Mouse (Mus musculus) neural tube, embryonic 11.5 days (tissue): ENCODE data around the gene Slitrk3. TPM values are rescaled to one million over a fixed set of nuclear protein-coding genes. Genes with fewer than 3 reads are reported as not detected.
A peak's percentile ranks its signal among the peaks of the same experiment; 100 is the strongest.

Experiments
- ATAC-seq: fragments of 200-750 bp; cut with Nextera tagmentation; 2 replicates; pipeline ENCODE4 v1.8.0; 2017; ENCODE audit warnings: moderate number of reproducible peaks, mild to moderate bottlenecking, moderate TSS enrichment, moderate library complexity; ENCODE audit not compliant: insufficient read depth, low FRiP score, low TSS enrichment
- DNase-seq: peaks from one replicate; pipeline ENCODE4 v3.0.0-alpha.2; 2015; ENCODE audit warnings: low spot score
- H3K27ac ChIP-seq: fragments of 300-500 bp; sonication (generic); 2 replicates; pipeline ENCODE4 v1.5.1; 2014; ENCODE audit warnings: low read depth, mild to moderate bottlenecking, low read length
- H3K27me3 ChIP-seq: fragments of 300-500 bp; sonication (generic); 2 replicates; pipeline ENCODE4 v1.6.1; 2014; ENCODE audit warnings: mild to moderate bottlenecking, low read length, mixed read lengths; ENCODE audit not compliant: control insufficient read depth, insufficient read depth
- H3K36me3 ChIP-seq: fragments of 300-500 bp; sonication (generic); 2 replicates; pipeline ENCODE4 v1.6.1; 2014; ENCODE audit warnings: mild to moderate bottlenecking, low read length, moderate library complexity, mixed read lengths; ENCODE audit not compliant: control insufficient read depth, insufficient read depth
- H3K4me1 ChIP-seq: fragments of 300-500 bp; sonication (generic); 2 replicates; pipeline ENCODE4 v1.6.1; 2014; ENCODE audit warnings: low read length, mixed read lengths; ENCODE audit not compliant: control insufficient read depth, insufficient read depth
- H3K4me2 ChIP-seq: fragments of 300-500 bp; sonication (generic); 2 replicates; pipeline ENCODE4 v1.6.1; 2014; ENCODE audit warnings: low read depth, mild to moderate bottlenecking, moderate library complexity
- H3K4me3 ChIP-seq: fragments of 300-500 bp; sonication (generic); 2 replicates; pipeline ENCODE4 v1.5.1; 2014; ENCODE audit warnings: low read depth, low read length
- H3K9ac ChIP-seq: fragments of 300-500 bp; sonication (generic); 2 replicates; pipeline ENCODE4 v1.6.1; 2014; ENCODE audit warnings: mild to moderate bottlenecking, low read length
- H3K9me3 ChIP-seq: fragments of 300-500 bp; sonication (generic); 2 replicates; pipeline ENCODE4 v1.6.1; 2016; ENCODE audit warnings: low read length; ENCODE audit not compliant: control insufficient read depth
- WGBS: fragments of 180-500 bp; shearing (Covaris S2); extraction: QIAGEN DNeasy Blood & Tissue Kit; methylation state at CpG from one replicate; pipeline ENCODE4 v1.1.7; 2014; 5-methylcytosine and 5-hydroxymethylcytosine counted together
- polyA plus RNA-seq: library from polyadenylated mRNA; unstranded; fragments of >200 nt; fragmentation: Nextera tagmentation; extraction: Ambion mirVana; gene quantifications from 2 replicates; pipeline ENCODE4 v1.2.1, GENCODE M21; 2014

Slitrk3 gene
- polyA plus RNA-seq, 1 experiment from 2014 or later: 1.2 TPM

- Histone ChIP-seq H3K4me2 (peak overlapping the region; percentile 58), H3K36me3 (no peaks in the 10 kb centered on the region), H3K4me1 (no peaks in the 10 kb centered on the region), H3K9me3 (no peaks in the 10 kb centered on the region), H3K27ac (no peak overlapping the region), H3K9ac (peak overlapping the region; percentile 19), H3K4me3 (peak overlapping the region; percentile 41), H3K27me3 (peaks cover 16% of the 10 kb centered on the region)
- ATAC-seq (peak; percentile 66), DNase-seq (peak; percentile 62)
- 1% methylated on average over 26 of the region's 26 CpGs for WGBS
Measured at GRCm38 (mm10) chr3:73053451-73053931, 4.1 kb downstream of the Slitrk3 start.

GRCm38 (mm10) chr3:73046248-73046647, 11.4 kb downstream of the Slitrk3 start:
- 4% methylated on average over 3 of the region's 3 CpGs for WGBS
- Histone ChIP-seq H3K9ac (no peak overlapping the region), H3K36me3 (no peaks in the 10 kb centered on the region), H3K27me3 (no peaks in the 10 kb centered on the region), H3K4me3 (no peak overlapping the region), H3K4me2 (no peak overlapping the region), H3K4me1 (no peaks in the 10 kb centered on the region), H3K27ac (no peak overlapping the region), H3K9me3 (no peaks in the 10 kb centered on the region)
- ATAC-seq (peak; percentile 61), DNase-seq (peak; percentile 61)

DNA sequence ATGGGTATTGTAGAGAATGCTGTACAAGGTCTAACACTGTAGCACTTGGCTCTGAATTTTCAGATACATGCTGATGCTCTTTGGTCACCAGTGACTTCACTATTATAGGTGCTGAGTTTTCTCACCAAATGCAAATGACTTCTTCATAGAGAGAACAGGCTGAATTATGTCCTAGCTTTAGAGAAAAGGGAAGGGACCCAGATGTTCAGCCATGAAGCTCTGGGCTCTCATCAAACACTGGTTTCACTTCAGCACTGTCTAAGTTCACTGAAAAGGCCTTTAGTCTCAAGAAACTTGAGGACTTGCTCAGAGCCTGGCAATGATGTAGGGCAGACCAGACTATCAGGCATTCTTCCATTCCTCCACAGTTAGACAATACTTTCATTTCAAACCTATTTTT, 15.3 kb downstream of the Slitrk3 start:
- Histone ChIP-seq H3K27ac (no peak overlapping the region), H3K4me1 (no peaks in the 10 kb centered on the region), H3K36me3 (no peaks in the 10 kb centered on the region), H3K9me3 (no peaks in the 10 kb centered on the region), H3K4me3 (no peak overlapping the region), H3K9ac (no peak overlapping the region), H3K27me3 (no peaks in the 10 kb centered on the region), H3K4me2 (no peak overlapping the region)
- no peak for ATAC-seq
- no peak for DNase-seq

DNA sequence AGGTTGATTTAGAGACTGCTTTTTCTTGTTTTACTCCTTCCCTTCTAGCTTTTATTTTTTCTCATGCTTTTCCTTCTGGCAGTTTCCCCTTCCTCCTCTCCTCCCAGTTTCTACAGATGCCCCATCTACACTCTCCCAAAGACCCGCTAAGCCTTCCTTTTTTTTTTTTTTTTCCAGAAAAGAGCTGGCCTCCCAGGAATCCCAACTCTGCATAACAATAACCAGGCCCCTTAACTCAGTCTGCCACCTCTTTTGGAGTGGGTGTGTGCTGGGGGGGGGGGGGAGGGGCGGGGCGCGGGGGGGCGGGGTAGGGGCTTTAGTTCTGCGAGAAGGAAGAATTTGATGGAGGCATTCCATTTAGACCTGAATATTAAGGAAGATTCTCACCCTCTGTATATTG, 51.6 kb downstream of the Slitrk3 start:
- no peak overlapping the region for H3K4me3 ChIP-seq
- H3K4me2 ChIP-seq: no peak overlapping the region
- WGBS: 4% methylated on average over 5 of the region's 6 CpGs
- no peak overlapping the region for H3K9ac ChIP-seq
- ATAC-seq (peak; percentile 38; the same call in 1 of the 2 replicates), DNase-seq (no peak)
- no peaks in the 10 kb centered on the region for H3K4me1 ChIP-seq
- H3K36me3 ChIP-seq: no peaks in the 10 kb centered on the region
- H3K27me3 ChIP-seq: no peaks in the 10 kb centered on the region
- H3K9me3 ChIP-seq: no peaks in the 10 kb centered on the region
- H3K27ac ChIP-seq: no peak overlapping the region

DNA sequence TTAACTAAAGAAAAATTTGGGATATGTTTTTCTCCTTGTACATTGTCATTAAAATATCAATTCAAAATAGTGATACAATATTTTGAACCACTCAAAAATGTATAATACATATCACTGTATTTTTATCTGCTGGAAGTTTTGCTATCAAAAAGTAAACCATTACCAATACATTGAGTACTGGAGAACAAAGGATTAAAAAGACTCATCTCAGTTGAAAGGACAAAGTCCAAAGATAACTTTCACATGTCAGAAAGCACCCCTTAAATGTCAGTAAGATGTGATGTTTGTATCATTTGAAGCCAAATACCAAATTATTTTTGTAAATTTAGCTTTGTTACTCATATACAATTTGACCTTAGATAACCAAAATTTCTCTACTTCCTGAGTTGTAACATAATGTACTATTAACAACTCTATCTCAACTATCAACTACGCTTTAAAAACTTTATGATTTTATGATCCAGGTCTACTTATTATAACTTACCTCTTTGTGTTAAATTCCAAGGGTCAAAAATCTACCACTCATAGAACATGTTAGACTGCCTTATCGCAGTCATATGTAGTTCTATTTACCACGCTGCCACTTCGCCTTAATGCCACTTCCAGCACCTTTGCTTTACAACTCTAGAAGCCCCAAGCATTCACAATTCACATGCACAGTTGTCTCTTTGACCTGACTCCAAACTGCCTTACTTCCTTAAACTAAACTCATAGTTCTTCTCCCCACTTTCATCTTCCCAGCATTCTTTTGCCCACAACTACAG, 54.5 kb downstream of the Slitrk3 start:
- Histone ChIP-seq H3K27me3 (no peaks in the 10 kb centered on the region), H3K9ac (no peak overlapping the region), H3K4me3 (no peak overlapping the region), H3K4me2 (no peak overlapping the region), H3K36me3 (no peaks in the 10 kb centered on the region), H3K27ac (no peak overlapping the region), H3K9me3 (no peaks in the 10 kb centered on the region), H3K4me1 (no peaks in the 10 kb centered on the region)
- ATAC-seq (no peak), DNase-seq (no peak)
- WGBS: 95% methylated on average over 4 of the region's 4 CpGs

DNA sequence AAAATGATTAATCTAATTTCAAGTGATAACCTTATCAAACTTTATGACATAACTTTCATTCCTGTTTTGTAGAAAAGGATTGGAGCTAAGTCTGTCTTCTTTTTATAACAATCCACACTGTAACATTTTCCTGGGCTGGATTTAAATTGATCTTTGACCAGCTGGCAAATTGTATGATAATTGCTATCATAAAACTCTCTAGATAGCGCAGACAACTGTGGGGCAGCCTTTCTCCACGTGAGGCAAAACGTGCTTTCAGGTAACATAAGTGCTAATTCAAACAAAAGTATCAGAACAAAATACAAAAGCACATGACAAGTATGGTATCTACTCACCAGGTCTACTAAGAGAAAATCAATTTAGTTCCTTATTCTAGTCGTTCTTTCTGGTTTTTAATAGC, 60.1 kb downstream of the Slitrk3 start:
- ATAC-seq: no peak
- no peak for DNase-seq
- Histone ChIP-seq H3K9me3 (no peaks in the 10 kb centered on the region), H3K36me3 (no peaks in the 10 kb centered on the region), H3K27ac (no peak overlapping the region), H3K9ac (no peak overlapping the region), H3K4me1 (no peaks in the 10 kb centered on the region), H3K4me3 (no peak overlapping the region), H3K4me2 (no peak overlapping the region), H3K27me3 (no peaks in the 10 kb centered on the region)
- 65% methylated on average over 4 of the region's 4 CpGs for WGBS

Other genes starting within 250 kb of the Slitrk3 start
- gene Sis, start 89.9 kb downstream of the Slitrk3 start, polyA plus RNA-seq: 0.12 TPM in 1 of 2 replicates, not detected in the other